Comparison of ENCODE assay signal across 8 mouse cellular contexts in the genomic region with DNA sequence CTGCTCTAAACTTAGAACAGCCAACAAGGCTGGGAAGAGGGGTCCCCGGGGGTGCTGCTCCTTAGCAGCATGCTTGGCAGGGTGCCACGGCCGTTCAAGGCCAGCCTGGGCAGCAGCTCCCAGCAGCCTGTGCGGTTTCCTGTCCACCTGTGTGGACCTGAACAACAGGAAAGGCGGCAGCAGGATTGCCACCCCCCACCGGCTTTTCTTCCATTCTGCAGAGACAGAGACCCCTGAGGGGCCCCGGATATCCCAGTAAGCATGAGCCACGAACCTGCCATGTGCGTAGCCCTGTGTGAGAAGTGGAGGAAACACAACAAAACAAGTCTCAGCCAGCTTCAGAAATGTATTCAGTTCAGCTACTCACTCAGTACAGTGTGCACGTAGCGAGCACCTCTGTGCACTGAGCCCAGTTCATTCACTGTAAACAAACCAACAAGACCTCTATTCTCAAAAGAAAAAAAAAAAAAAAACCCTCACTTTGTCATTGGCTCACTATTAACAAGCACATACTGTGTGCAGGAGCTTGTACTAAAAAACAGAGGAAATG.
DNase-seq lines count a peak whose midpoint lies in the region; ATAC-seq and TF ChIP-seq lines count a peak whose summit lies in the region.

No protein-coding gene starts in this region.

- peaks cover 11% of the 10 kb centered on the region for H3K4me1 ChIP-seq in hindbrain, postnatal 0 days (ENCODE audit: insufficient read depth, low read length)
- H3K4me1 ChIP-seq in midbrain, embryonic 12.5 days = peaks cover 42% of the 10 kb centered on the region

- ATAC-seq in hindbrain, postnatal 0 days = no peak; the same call in 1 of the 2 replicates
- ATAC-seq in midbrain, embryonic 12.5 days (ENCODE audit: low FRiP score, low read depth) = no peak
- ATAC-seq in erythroblast, adult 5-6 weeks (replicated peaks; ENCODE audit: low FRiP score, poor library complexity, severe bottlenecking) = no peak

- DNase-seq in cerebellum, postnatal 14 days = peak; percentile 52 to 63
- no peak for DNase-seq in cerebellum, adult 8-10 months
- DNase-seq in thymus, postnatal 0 days (ENCODE audit: low spot score) = peak; percentile 53
- DNase-seq in thymus, postnatal 25 days = no peak
- peak; percentile 55 for DNase-seq in hindbrain, postnatal 0 days (ENCODE audit: low spot score)
- DNase-seq in yolk sac, embryonic 10.5 days (ENCODE audit: low spot score) = no peak

- H3K9ac ChIP-seq in hindbrain, postnatal 0 days (replicated peaks; ENCODE audit: low read length) = no peak overlapping the region
- no peak overlapping the region for H3K9ac ChIP-seq in midbrain, embryonic 12.5 days (replicated peaks)

- no peaks in the 10 kb centered on the region for H3K36me3 ChIP-seq in hindbrain, postnatal 0 days (ENCODE audit: insufficient read depth, low read length)
- H3K36me3 ChIP-seq in midbrain, embryonic 12.5 days = no peaks in the 10 kb centered on the region

- 32% methylated on average over 11 of the region's 11 CpGs for WGBS in hindbrain, postnatal 0 days
- WGBS in midbrain, embryonic 12.5 days = 56% methylated on average over 11 of the region's 11 CpGs

- H3K4me2 ChIP-seq in hindbrain, postnatal 0 days (ENCODE audit: low read depth, low read length) = no peak overlapping the region
- H3K4me2 ChIP-seq in midbrain, embryonic 12.5 days (replicated peaks) = no peak overlapping the region

- no peak for TF ChIP-seq CTCF in hindbrain, postnatal 0 days (IDR thresholded peaks at IDR 0.05; ENCODE audit: low read depth)

- peak overlapping the region; percentile 60; the same call in 1 of the 2 replicates for H3K27ac ChIP-seq in hindbrain, postnatal 0 days
- 0 out of 2 replicates have a peak overlapping the region, but pooled peaks have one; percentile 43 for H3K27ac ChIP-seq in midbrain, embryonic 12.5 days (replicated peaks)

- no peak overlapping the region for H3K4me3 ChIP-seq in hindbrain, postnatal 0 days (ENCODE audit: low read length)
- no peak overlapping the region for H3K4me3 ChIP-seq in midbrain, embryonic 12.5 days

- H3K27me3 ChIP-seq in hindbrain, postnatal 0 days (ENCODE audit: insufficient read depth, low read length) = no peaks in the 10 kb centered on the region
- H3K27me3 ChIP-seq in midbrain, embryonic 12.5 days = no peaks in the 10 kb centered on the region

- no peaks in the 10 kb centered on the region for H3K9me3 ChIP-seq in hindbrain, postnatal 0 days (ENCODE audit: low read length)
- no peaks in the 10 kb centered on the region for H3K9me3 ChIP-seq in midbrain, embryonic 12.5 days

Comparison
In these comparisons a context has a peak if more than half of its experiments do, and no peak if none do; other contexts are left out.
1. DNase-seq: peak in cerebellum, postnatal 14 days (2 of 2), thymus, postnatal 0 days (single experiment) and hindbrain, postnatal 0 days (single experiment); none in cerebellum, adult 8-10 months (single experiment), thymus, postnatal 25 days (single experiment) and yolk sac, embryonic 10.5 days (single experiment).